Mouse (Mus musculus) liver, embryonic 14.5 days (tissue): ENCODE results near the gene Pdzrn4. TPM values are rescaled to one million over a fixed set of nuclear protein-coding genes. Genes with fewer than 3 reads are reported as not detected.

Source experiments
- ATAC-seq: fragments of 200-750 bp; cut with Nextera tagmentation; 2 replicates; pipeline ENCODE4 v1.8.0; 2017; ENCODE audit warnings: moderate number of reproducible peaks, mild to moderate bottlenecking, moderate library complexity; ENCODE audit not compliant: insufficient read depth
- DNase-seq, 3 experiments: peaks; one replicate each; pipeline ENCODE4 v3.0.0-alpha.2; 2012 to 2013; ENCODE audit warnings: low read depth in 3 of 3, low spot score in 3 of 3
- H3K27ac ChIP-seq: fragments of 300-500 bp; sonication (generic); 2 replicates; pipeline ENCODE4 v1.5.1; 2014; ENCODE audit warnings: moderate library complexity, mild to moderate bottlenecking, control low read depth, inconsistent platforms
- H3K27me3 ChIP-seq: fragments of 300-500 bp; sonication (generic); 2 replicates; pipeline ENCODE4 v1.6.1; 2014; ENCODE audit warnings: mild to moderate bottlenecking, low read length, moderate library complexity; ENCODE audit not compliant: control insufficient read depth, insufficient read depth
- H3K36me3 ChIP-seq: fragments of 300-500 bp; sonication (generic); replicated peaks from 2 replicates; pipeline ENCODE4 v1.6.1; 2014; ENCODE audit warnings: low read depth; ENCODE audit not compliant: control insufficient read depth, insufficient read depth
- H3K4me1 ChIP-seq, 2 experiments: fragments of 200-500 bp in 1 of 2; fragments of 300-500 bp in 1 of 2; sonication (generic) in 1 of 2; replicated peaks; 2 replicates each; pipeline ENCODE4 v1.6.1; 2012 to 2014; ENCODE audit warnings: antibody characterized with exemption in 1 of 2, inconsistent platforms in 1 of 2, low read length in 1 of 2; ENCODE audit not compliant: control insufficient read depth in 2 of 2, insufficient read depth in 2 of 2
- H3K4me2 ChIP-seq: fragments of 300-500 bp; sonication (generic); 2 replicates; pipeline ENCODE4 v1.6.1; 2014; ENCODE audit warnings: low read depth, mild to moderate bottlenecking, control low read depth, moderate library complexity
- H3K4me3 ChIP-seq, 2 experiments: fragments of 200-500 bp in 1 of 2; fragments of 300-500 bp in 1 of 2; sonication (generic) in 1 of 2; 2 replicates each; pipeline ENCODE4 v1.5.1; 2012 to 2014; ENCODE audit warnings: low read depth in 2 of 2, low read length in 2 of 2, mild to moderate bottlenecking in 2 of 2, control low read depth in 1 of 2, inconsistent platforms in 1 of 2, moderate library complexity in 1 of 2; ENCODE audit not compliant: insufficient read depth in 1 of 2
- H3K9ac ChIP-seq: fragments of 300-500 bp; sonication (generic); replicated peaks from 2 replicates; pipeline ENCODE4 v1.6.1; 2014; ENCODE audit warnings: mild to moderate bottlenecking, control low read depth, moderate library complexity
- H3K9me3 ChIP-seq: fragments of 300-500 bp; sonication (generic); 2 replicates; pipeline ENCODE4 v1.6.1; 2016; ENCODE audit warnings: low read length, mixed read lengths; ENCODE audit not compliant: control insufficient read depth
- CTCF ChIP-seq: IDR thresholded peaks from 2 replicates; pipeline ENCODE4 v1.5.1; 2016; ENCODE audit warnings: antibody characterized with exemption, low read depth, control low read depth
- EP300 ChIP-seq: IDR thresholded peaks from 2 replicates; pipeline ENCODE4 v1.6.1; 2016; ENCODE audit warnings: antibody characterized with exemption, low read depth
- whole genome bisulfite sequencing: fragments of 180-500 bp; shearing (Covaris S2); extraction: QIAGEN DNeasy Blood & Tissue Kit; methylation state at CpG from one replicate; pipeline ENCODE4 v1.1.7; 2014; ENCODE audit not compliant: insufficient replicate concordance; 5-methylcytosine and 5-hydroxymethylcytosine counted together
- polyA plus RNA-seq, 2 experiments: library from polyadenylated mRNA; depleted of rRNA in 1 of 2; stranded (reverse) in 1 of 2; unstranded in 1 of 2; fragments of >200 nt; fragmentation: Nextera tagmentation in 1 of 2; extraction: Ambion mirVana in 1 of 2; gene quantifications; 2 replicates each; pipeline versions ENCODE4 v1.2.1 to v1.2.3; 2012 to 2014

Pdzrn4 gene
- polyA plus RNA-seq, 2 experiments = not detected

GRCm38 (mm10) chr15:92612386-92612785 is 215.7 kb downstream of the Pdzrn4 start:
- Histone ChIP-seq H3K27me3 (no peaks in the 10 kb centered on the region), H3K9ac (no peak overlapping the region), H3K4me1 (no peaks in the 10 kb centered on the region), H3K36me3 (no peaks in the 10 kb centered on the region), H3K9me3 (no peaks in the 10 kb centered on the region), H3K27ac (no peak overlapping the region), H3K4me2 (no peak overlapping the region), H3K4me3 (no peak overlapping the region)
- ATAC-seq (no peak), DNase-seq (no peak)
- TF ChIP-seq EP300 = no peak
- WGBS = 59% methylated on average over 1 of the region's 1 CpGs

- Histone ChIP-seq H3K9me3 (no peaks in the 10 kb centered on the region), H3K4me2 (no peak overlapping the region), H3K4me1 (no peaks in the 10 kb centered on the region), H3K36me3 (no peaks in the 10 kb centered on the region), H3K27ac (no peak overlapping the region), H3K27me3 (no peaks in the 10 kb centered on the region), H3K4me3 (no peak overlapping the region), H3K9ac (no peak overlapping the region)
- ATAC-seq (no peak), DNase-seq (no peak)
- WGBS = 61% methylated on average over 3 of the region's 3 CpGs
- TF ChIP-seq CTCF (no peak), EP300 (no peak)
Observed at GRCm38 (mm10) chr15:92613228-92613627, 216.5 kb downstream of the Pdzrn4 start.

GRCm38 (mm10) chr15:92621731-92622234 is 225.1 kb downstream of the Pdzrn4 start:
- Histone ChIP-seq H3K27ac (no peak overlapping the region), H3K36me3 (no peaks in the 10 kb centered on the region), H3K9ac (no peak overlapping the region), H3K9me3 (no peaks in the 10 kb centered on the region), H3K4me3 (no peak overlapping the region), H3K4me2 (no peak overlapping the region), H3K27me3 (no peaks in the 10 kb centered on the region), H3K4me1 (no peaks in the 10 kb centered on the region)
- WGBS = 66% methylated on average over 9 of the region's 9 CpGs
- TF ChIP-seq EP300 = no peak
- TF ChIP-seq CTCF = no peak
- DNase-seq = no peak
- ATAC-seq = no peak

GRCm38 (mm10) chr15:92622323-92622722 is 225.6 kb downstream of the Pdzrn4 start:
- H3K27me3 ChIP-seq = no peaks in the 10 kb centered on the region
- no peak overlapping the region for H3K4me3 ChIP-seq
- H3K9me3 ChIP-seq = no peaks in the 10 kb centered on the region
- H3K36me3 ChIP-seq = no peaks in the 10 kb centered on the region
- no peak overlapping the region for H3K4me2 ChIP-seq
- H3K4me1 ChIP-seq = no peaks in the 10 kb centered on the region
- DNase-seq (no peak), ATAC-seq (no peak)
- 59% methylated on average over 5 of the region's 5 CpGs for WGBS
- no peak overlapping the region for H3K9ac ChIP-seq
- TF ChIP-seq EP300 = no peak
- TF ChIP-seq CTCF = no peak
- H3K27ac ChIP-seq = no peak overlapping the region

- Histone ChIP-seq H3K9me3 (no peaks in the 10 kb centered on the region), H3K9ac (no peak overlapping the region), H3K4me1 (no peaks in the 10 kb centered on the region), H3K27me3 (no peaks in the 10 kb centered on the region), H3K4me3 (no peak overlapping the region), H3K36me3 (no peaks in the 10 kb centered on the region), H3K27ac (no peak overlapping the region), H3K4me2 (no peak overlapping the region)
- ATAC-seq = no peak
- TF ChIP-seq EP300 = no peak
- no peak for TF ChIP-seq CTCF
- WGBS = 9% methylated on average over 2 of the region's 2 CpGs
- DNase-seq = no peak
Observed at GRCm38 (mm10) chr15:92629172-92629571, 232.5 kb downstream of the Pdzrn4 start.
